Mouse (Mus musculus) adipose tissue, adult 10 weeks (tissue): ENCODE results near the gene Fev. TPM values are rescaled to one million over a fixed set of nuclear protein-coding genes. Genes with fewer than 3 reads are reported as not detected.

Source experiments
- polyA plus RNA-seq: library from polyadenylated mRNA; stranded (reverse); fragments of 350-450 nt; fragmentation: Illumina TruSeq; extraction: RNeasy Lipid Tissue Mini Kit (QIAGEN cat#74804); gene quantifications from one replicate; pipeline ENCODE4 v1.2.3, GENCODE M21; 2014; ENCODE audit warnings: low read depth, low replicate concordance

Fev gene
- polyA plus RNA-seq = not detected

GRCm38 (mm10) chr1:74885369-74886042, at the start of gene Fev:
Gene Fev (minus strand): TSS chr1:74885419.

GRCm38 (mm10) chr1:74893134-74893855, 8.1 kb upstream of the Fev start, which contains the start of gene Cryba2:
Gene Cryba2 (minus strand): TSS chr1:74893143.

GRCm38 (mm10) chr1:74854306-74855056, 30.7 kb downstream of the Fev start, which contains the start of gene Cdk5r2:
Gene Cdk5r2 (plus strand): TSS chr1:74854934.

Other genes with a start within 250 kb of the Fev start
- 12.4 TPM for gene Ttll4, start 223.7 kb downstream of the Fev start, polyA plus RNA-seq
- gene Cyp27a1, start 171.8 kb downstream of the Fev start, polyA plus RNA-seq = 77.5 TPM
- 1.4 TPM for gene Prkag3, start 136.2 kb downstream of the Fev start, polyA plus RNA-seq
- gene Wnt6, start 113.5 kb downstream of the Fev start, polyA plus RNA-seq = 6.3 TPM
- 1.2 TPM for gene Wnt10a, start 93.9 kb downstream of the Fev start, polyA plus RNA-seq
- gene Cdk5r2, start 30.5 kb downstream of the Fev start, polyA plus RNA-seq = not detected
- gene Cryba2, start 7.7 kb upstream of the Fev start, polyA plus RNA-seq = 1.1 TPM
- gene Cfap65, start 50.2 kb upstream of the Fev start, polyA plus RNA-seq = 8.1 TPM
- gene Ihh, start 66.3 kb upstream of the Fev start, polyA plus RNA-seq = 6.5 TPM
- gene Nhej1, start 239.8 kb upstream of the Fev start, polyA plus RNA-seq = 4.7 TPM
- gene Slc23a3, start 248.5 kb upstream of the Fev start, polyA plus RNA-seq = 0.62 TPM